Mouse (Mus musculus) liver, adult 10 weeks (tissue): ENCODE results near the gene Mis12. TPM values are rescaled to one million over a fixed set of nuclear protein-coding genes. Genes with fewer than 3 reads are reported as not detected.

Experiments
- polyA plus RNA-seq: library from polyadenylated mRNA; stranded (reverse); fragments of 350-450 nt; fragmentation: Illumina TruSeq; extraction: RNeasy Lipid Tissue Mini Kit (QIAGEN cat#74804); gene quantifications from one replicate; pipeline ENCODE4 v1.2.3, GENCODE M21; 2014; ENCODE audit warnings: low read depth, low replicate concordance

Gene Mis12
- 25.8 TPM for polyA plus RNA-seq

DNA sequence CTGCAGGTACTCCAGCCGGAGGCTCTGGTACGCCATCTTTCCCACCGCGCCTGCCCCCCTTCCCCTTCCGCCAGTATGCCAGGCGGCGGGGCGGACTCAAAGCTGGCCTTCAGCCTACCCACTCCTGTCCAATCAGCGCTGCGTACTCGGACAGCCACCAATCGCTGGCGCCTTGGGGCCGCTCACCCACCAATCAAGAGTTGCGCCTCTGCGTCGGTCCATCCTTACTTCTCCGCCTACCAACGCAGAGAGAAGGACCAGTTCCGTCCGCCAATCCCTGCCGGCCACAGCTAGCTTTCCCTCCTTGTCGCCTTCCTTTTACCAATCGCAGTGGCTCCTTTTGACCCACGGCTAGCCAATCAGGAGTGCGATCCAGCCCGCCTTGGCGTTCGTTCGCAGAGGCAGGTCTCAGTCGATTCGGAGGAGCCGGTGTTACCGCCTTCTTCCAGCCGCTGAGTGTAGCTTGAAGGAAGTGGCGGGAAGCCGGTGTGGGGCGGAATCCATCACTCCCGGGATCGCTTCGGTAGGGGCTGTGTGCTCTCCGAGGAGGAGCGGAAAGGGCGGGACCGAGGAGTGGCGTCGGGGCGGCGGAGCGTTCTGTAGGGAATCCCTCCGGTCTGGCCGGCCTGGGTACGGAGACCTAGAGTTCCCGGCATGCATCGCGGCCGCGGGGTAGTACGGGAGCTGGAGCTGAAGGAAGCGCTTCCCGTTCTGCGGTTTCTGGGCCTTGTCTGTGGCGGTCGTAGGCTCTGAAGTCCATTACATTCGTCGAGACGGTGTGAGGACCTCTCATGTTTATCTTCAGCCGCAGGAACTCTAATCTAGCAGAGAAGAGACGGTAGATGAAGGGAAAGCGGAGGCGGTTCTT lies at the start of gene Mis12, which contains the start of gene Derl2:
TSS of gene Mis12 (plus strand) at position 411 of the 868 bp plus-strand sequence.
TSS of gene Derl2 (minus strand) at position 641 of the 868 bp plus-strand sequence.

DNA sequence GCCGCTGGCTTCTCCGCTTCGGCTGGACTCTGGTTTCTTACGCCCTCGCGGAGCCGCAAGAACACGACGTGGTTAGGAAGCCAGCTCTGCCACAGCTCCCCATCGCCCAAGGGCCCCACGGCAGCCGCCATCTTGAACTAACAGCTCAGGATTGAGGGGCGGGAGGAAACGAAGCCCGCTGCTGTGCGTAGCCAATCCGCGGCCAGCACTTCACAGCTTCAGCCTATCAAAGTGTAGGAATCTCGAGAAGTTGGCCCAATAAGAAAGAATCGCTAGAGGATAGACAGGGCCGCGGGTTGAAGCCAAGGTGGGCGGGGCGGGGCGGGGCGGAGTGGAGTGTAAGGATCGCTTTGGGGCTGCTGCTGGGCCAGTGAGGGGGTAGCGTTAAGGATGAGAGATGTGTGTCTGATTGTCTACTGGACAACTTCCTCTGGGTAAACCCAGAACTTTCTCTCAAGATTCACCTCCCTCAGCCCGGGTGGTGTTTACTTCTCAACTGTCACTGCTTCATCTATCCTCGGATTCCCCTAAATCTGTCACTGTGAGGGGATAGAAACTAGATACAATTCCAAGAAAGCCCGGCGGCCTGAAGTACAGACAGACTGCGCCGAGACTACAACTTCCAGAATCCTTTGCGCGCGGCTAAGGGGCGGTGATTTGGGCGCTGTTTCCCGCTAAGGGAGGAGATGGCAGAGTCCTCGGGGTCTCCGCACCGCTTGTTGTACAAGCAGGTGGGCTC lies 49.4 kb upstream of the Mis12 start, which contains the start of the genes Nup88 and Rpain:
TSS of gene Nup88 (minus strand) at position 153 of the 739 bp plus-strand sequence.
TSS of gene Rpain (plus strand) at position 393 of the 739 bp plus-strand sequence.

DNA sequence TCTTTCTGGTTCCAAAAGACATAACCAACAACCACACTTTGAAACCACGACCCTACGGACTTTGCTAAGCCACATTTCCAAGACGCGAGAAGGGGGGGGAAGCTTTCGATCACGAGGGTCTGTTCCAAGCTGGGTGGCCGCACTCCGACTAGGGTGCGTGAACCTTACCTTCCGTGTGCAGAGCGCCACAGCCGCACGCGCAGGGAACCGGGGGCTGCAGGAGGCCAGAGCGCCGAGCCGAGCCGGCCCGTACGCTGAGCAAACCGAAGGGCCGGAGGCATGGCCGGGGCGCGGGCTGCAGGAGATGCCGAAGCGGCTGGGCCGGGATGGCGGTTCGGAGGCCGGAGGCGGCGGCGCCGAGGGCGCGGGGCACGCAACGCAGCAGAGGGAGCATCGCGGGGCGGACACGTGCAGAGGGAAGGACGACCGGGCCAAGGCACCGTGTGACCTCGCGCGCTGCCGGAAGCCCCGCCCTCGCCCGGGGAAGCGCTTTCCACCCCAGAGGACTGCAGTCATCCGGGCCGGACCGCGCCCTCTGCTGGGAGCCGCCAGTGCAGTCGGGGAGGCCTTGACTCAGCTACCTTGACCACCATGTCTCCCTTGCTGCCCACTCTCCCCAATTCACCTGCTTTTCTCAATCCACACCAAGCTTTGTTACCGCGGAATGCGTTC lies 36.7 kb upstream of the Mis12 start, which contains the start of gene C1qbp:
TSS of gene C1qbp (minus strand) at position 470 of the 672 bp plus-strand sequence.

DNA sequence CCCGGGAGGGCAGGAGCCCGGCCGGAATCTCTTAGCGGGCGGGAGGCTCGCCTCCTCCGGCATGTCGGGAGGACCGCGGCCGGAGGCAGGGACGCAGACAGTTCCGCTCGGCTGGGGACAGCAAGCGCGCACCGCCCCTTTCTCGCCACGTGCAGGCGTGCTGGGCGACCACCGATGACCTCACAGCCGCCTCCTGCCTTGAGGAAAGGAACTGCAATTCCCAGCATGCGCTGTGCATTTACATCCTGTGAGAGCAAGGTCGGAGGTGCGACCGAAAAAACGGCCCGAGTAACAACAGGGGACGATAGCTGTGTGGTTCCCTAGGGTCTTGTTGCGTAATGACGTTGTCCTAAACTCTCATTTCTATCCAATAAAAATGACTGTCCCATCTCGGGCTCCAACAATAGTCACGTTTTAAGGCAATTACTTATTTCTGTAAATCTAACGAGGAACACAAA lies 15.1 kb upstream of the Mis12 start, which contains the start of gene Dhx33:
TSS of gene Dhx33 (minus strand) at position 122 of the 458 bp plus-strand sequence.

DNA sequence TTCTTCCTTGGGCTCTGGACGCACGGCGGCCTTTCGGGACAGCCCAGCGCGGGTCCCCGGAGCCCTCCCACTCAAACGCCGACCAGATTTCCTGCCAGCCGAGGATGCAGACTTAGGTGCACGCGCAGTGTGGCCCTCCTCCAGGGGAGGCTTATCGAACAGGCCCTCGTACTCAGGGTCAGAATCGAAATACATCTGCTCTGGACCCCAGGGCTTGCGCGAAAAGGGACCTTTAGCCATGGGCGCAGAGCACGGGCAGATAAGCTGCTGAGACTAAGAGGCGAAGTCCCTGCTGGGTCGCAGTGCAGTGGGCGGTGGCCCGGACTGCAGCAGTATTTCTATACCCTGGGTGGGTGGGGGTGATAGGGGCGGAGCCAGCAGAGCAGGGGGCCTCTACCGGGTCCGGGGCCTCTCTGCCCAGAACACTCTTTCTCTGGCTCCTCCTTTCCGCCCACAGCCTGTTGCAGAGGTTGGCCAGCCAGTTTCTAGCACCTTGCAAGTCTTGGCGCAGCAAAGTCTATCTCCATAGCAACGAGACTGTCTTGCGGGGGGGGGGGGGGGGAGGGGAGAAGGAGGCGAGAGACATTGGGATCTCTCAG lies 13.9 kb downstream of the Mis12 start, which contains the start of gene 6330403K07Rik:
TSS of gene 6330403K07Rik (minus strand) at position 351 of the 599 bp plus-strand sequence.

Other genes with a start within 250 kb of the Mis12 start
- 2.3 TPM for gene Scimp, start 207.0 kb upstream of the Mis12 start, polyA plus RNA-seq
- gene Rabep1, start 174.8 kb upstream of the Mis12 start, polyA plus RNA-seq: 50.6 TPM
- gene Nup88, start 49.6 kb upstream of the Mis12 start, polyA plus RNA-seq: 61.7 TPM
- 21.3 TPM for gene Rpain, start 49.4 kb upstream of the Mis12 start, polyA plus RNA-seq
- gene C1qbp, start 36.6 kb upstream of the Mis12 start, polyA plus RNA-seq: 138 TPM
- gene Dhx33, start 15.2 kb upstream of the Mis12 start, polyA plus RNA-seq: 8.8 TPM
- 117 TPM for gene Derl2, start 230 bp downstream of the Mis12 start, polyA plus RNA-seq
- not detected for gene 6330403K07Rik, start 13.9 kb downstream of the Mis12 start, polyA plus RNA-seq
- not detected for gene Nlrp1a, start 125.1 kb downstream of the Mis12 start, polyA plus RNA-seq
- gene Nlrp1b, start 211.1 kb downstream of the Mis12 start, polyA plus RNA-seq: 0.37 TPM